Mouse (Mus musculus): ENCODE data around the gene Cpeb3. TPM values are rescaled to one million over a fixed set of nuclear protein-coding genes. Genes with fewer than 3 reads are reported as not detected.

The Cpeb3 gene
- polyA plus RNA-seq, 1 experiment from 2014 or later: 12.8 TPM

DNA sequence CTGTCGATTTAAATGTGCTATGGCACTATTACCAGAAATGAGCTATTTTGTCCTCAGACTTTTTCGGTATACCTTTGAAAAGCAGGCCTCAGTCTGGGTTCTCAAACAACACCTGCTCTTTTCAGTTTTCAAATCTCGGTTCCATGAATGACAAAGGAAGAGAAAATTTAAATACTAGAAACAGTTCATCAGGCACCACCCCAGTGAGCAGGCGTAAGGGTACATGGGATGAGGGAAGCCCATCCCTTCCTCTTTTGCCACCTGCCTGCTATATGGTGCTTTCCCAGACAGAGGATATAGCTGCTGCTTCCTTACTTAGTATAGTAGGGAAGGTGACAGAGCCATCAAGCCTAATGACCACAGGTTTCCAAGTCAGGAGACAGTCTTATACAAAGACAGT, 74.7 kb downstream of the Cpeb3 start:
- Histone ChIP-seq H3K4me3 (no peak overlapping the region), H3K27ac (replicated peaks) (no peak overlapping the region), H3K4me1 (replicated peaks) (no peaks in the 10 kb centered on the region), H3K4me2 (no peak overlapping the region), H3K36me3 (no peaks in the 10 kb centered on the region), H3K27me3 (no peaks in the 10 kb centered on the region), H3K9ac (no peak overlapping the region), H3K9me3 (no peaks in the 10 kb centered on the region)
- ATAC-seq (ENCODE audit: low FRiP score, low read depth): no peak
- WGBS: 91% methylated on average over 4 of the region's 4 CpGs

DNA sequence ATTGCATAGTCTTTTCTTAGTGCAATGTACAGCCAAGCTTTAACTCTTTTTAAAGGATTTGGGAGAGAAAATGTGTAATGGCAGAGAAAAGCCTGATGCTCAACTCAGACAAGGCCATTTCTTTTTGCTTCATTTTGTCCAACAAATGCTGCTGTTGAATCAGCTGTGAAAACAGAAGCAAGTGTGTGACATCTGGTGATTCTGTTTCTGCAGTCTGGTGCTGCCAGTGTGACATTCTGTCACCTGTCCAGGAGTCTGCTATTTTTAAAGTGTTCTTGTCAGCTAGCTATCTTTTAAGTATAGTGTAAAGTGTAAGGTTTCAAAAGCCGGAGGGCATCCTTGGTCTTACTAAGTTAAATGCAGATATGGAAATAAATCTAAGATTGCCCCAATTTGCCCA, 76.7 kb downstream of the Cpeb3 start:
- WGBS: 89% methylated on average over 1 of the region's 1 CpGs
- Histone ChIP-seq H3K9ac (no peak overlapping the region), H3K36me3 (no peaks in the 10 kb centered on the region), H3K27ac (replicated peaks) (no peak overlapping the region), H3K9me3 (no peaks in the 10 kb centered on the region), H3K4me2 (no peak overlapping the region), H3K4me3 (no peak overlapping the region), H3K4me1 (replicated peaks) (no peaks in the 10 kb centered on the region), H3K27me3 (no peaks in the 10 kb centered on the region)
- no peak for ATAC-seq (ENCODE audit: low FRiP score, low read depth)

- Histone ChIP-seq H3K4me2 (no peak overlapping the region), H3K27me3 (no peaks in the 10 kb centered on the region), H3K4me3 (no peak overlapping the region), H3K27ac (replicated peaks) (no peak overlapping the region), H3K9ac (no peak overlapping the region), H3K36me3 (peaks cover under 1% of the 10 kb centered on the region; the same call in 1 of the 2 replicates), H3K4me1 (replicated peaks) (no peaks in the 10 kb centered on the region), H3K9me3 (no peaks in the 10 kb centered on the region)
- no peak for ATAC-seq (ENCODE audit: low FRiP score, low read depth)
- WGBS: 98% methylated on average over 4 of the region's 4 CpGs
Measured at GRCm38 (mm10) chr19:37128461-37128860, 79.9 kb downstream of the Cpeb3 start.

DNA sequence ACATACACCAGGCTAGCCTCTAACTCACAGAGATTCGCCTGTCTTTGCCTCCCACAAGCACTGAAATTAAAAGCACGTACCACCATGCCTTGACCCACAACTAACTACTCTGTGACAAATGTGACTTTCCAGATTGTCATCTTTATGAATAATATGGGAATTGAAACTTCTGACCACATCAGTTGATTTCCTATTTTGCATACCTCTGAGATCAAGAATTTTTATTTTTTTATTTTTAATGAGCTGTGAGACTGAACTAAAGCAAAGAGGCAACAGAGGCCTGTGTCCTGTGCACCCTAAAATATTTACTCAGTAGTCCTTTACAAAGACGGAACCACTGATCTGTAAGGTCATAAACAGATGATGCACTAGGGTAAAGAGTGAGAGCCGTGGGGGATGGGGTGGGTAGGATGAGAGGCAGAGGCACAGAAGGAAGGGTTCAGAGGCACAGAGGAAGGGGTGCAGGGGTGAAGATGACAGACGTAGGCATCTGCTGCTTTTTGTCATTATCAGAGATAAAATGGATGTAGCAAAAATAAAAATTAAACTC, 81.3 kb downstream of the Cpeb3 start:
- no peak overlapping the region for H3K9ac ChIP-seq

DNA sequence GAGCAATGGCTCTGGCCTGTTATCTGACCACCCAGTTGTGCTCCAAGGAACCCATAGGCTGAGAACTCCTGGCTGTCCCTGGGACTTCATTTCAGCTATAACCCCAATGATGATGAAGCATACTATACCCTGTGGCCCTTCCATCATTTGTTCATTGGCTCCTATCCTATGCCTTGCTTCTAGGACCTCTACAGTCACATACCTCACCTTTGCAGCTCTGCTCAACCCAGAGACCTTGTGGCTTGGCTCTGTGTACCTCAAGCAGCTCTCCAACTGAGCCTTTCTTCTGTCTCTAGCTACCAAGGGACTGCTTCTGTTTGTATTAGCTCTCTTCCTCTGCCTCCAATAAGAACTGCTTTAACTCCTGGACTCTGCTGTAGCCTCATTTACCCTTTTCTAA, 83.4 kb downstream of the Cpeb3 start:
- Histone ChIP-seq H3K4me3 (no peak overlapping the region), H3K9ac (no peak overlapping the region), H3K36me3 (peaks cover 3% of the 10 kb centered on the region; the same call in 1 of the 2 replicates), H3K27me3 (no peaks in the 10 kb centered on the region), H3K4me1 (replicated peaks) (no peaks in the 10 kb centered on the region), H3K4me2 (no peak overlapping the region), H3K27ac (replicated peaks) (no peak overlapping the region), H3K9me3 (no peaks in the 10 kb centered on the region)
- ATAC-seq (ENCODE audit: low FRiP score, low read depth): no peak

More for the DNA sequence above, 81.3 kb downstream of the Cpeb3 start:
- Histone ChIP-seq H3K4me1 (replicated peaks) (no peaks in the 10 kb centered on the region), H3K27ac (replicated peaks) (no peak overlapping the region), H3K4me3 (no peak overlapping the region), H3K4me2 (no peak overlapping the region), H3K27me3 (no peaks in the 10 kb centered on the region), H3K36me3 (peaks cover 3% of the 10 kb centered on the region; the same call in 1 of the 2 replicates), H3K9me3 (no peaks in the 10 kb centered on the region)
- WGBS: 75% methylated on average over 5 of the region's 5 CpGs
- ATAC-seq (ENCODE audit: low FRiP score, low read depth): no peak

DNA sequence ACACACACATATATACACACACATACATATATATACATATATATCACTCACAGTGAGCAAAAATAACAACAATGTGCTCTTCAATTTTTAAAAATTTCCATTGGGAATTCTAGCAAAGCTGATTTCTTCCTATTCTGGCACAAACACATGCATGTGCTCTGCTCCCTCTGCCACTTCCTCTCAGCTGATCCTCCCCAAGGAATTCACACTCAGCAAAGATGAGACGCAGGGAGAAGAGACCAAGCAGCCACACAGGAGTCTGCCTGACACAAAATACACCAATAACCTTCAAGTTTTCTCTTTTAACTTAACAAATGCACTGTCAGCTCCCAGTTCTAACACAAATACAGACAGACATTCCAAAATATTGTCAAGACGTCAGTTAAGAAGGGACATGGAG, 89.1 kb downstream of the Cpeb3 start:
- H3K27me3 ChIP-seq: no peaks in the 10 kb centered on the region
- WGBS: 47% methylated on average over 2 of the region's 2 CpGs
- ATAC-seq (ENCODE audit: low FRiP score, low read depth): no peak
- H3K4me1 ChIP-seq (replicated peaks): peaks cover 3% of the 10 kb centered on the region; the same call in 1 of the 2 replicates
- no peak overlapping the region for H3K4me3 ChIP-seq
- H3K27ac ChIP-seq (replicated peaks): no peak overlapping the region
- peaks cover 8% of the 10 kb centered on the region; the same call in 1 of the 2 replicates for H3K36me3 ChIP-seq
- no peak overlapping the region for H3K9ac ChIP-seq
- no peak overlapping the region for H3K4me2 ChIP-seq
- H3K9me3 ChIP-seq: no peaks in the 10 kb centered on the region

DNA sequence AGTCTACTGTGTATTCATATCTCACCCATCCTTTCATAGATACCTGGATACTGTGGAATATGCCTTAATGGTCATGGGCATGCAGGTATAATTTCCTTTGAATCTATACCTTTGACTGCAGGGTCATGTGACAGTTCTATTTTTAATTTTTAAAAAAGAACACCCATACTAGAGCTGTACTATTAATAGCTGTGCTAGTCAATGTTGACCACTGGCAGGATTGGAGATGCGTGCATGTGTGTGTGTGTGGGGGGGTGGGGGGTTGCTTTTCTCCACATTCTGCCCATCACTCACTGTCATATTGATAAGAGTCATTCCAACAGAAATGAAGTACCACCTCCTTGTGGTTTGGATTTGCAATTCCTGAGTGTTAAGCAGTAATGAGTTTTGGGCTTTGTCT, 92.6 kb downstream of the Cpeb3 start:
- Histone ChIP-seq H3K9me3 (no peaks in the 10 kb centered on the region), H3K9ac (no peak overlapping the region), H3K4me2 (no peak overlapping the region), H3K27ac (replicated peaks) (no peak overlapping the region), H3K36me3 (0 out of 2 replicates have a peak, but pooled peaks cover 5% of the 10 kb centered on the region), H3K4me1 (replicated peaks) (peaks cover 3% of the 10 kb centered on the region; the same call in 1 of the 2 replicates), H3K4me3 (no peak overlapping the region), H3K27me3 (no peaks in the 10 kb centered on the region)
- no peak for ATAC-seq (ENCODE audit: low FRiP score, low read depth)
- 97% methylated on average over 1 of the region's 1 CpGs for WGBS

DNA sequence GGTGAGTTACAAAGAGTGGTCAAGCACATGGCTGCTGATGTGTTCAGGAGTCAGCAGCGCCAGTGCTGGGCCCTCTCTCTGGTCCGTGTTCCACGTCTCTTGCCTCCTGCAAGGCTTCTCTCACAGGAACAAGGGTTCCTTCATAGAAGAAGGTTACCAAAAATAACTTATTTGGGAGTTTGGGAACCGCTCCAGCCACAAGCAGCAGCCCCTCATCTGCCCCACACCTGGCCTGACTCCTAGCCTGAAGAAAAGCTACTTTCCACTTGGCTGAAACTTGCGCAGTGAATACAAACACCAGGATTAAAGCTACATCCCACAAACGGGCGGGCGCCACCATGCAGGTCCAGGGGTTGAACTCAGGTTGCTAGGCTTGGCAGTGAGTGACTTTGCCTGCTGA, 93.0 kb downstream of the Cpeb3 start:
- no peak overlapping the region for H3K4me2 ChIP-seq
- 0 out of 2 replicates have a peak, but pooled peaks cover 5% of the 10 kb centered on the region for H3K36me3 ChIP-seq
- H3K9ac ChIP-seq: no peak overlapping the region
- H3K9me3 ChIP-seq: no peaks in the 10 kb centered on the region
- H3K4me3 ChIP-seq: no peak overlapping the region
- H3K4me1 ChIP-seq (replicated peaks): peaks cover 3% of the 10 kb centered on the region; the same call in 1 of the 2 replicates
- H3K27ac ChIP-seq (replicated peaks): no peak overlapping the region
- 89% methylated on average over 8 of the region's 8 CpGs for WGBS
- H3K27me3 ChIP-seq: no peaks in the 10 kb centered on the region
- ATAC-seq (ENCODE audit: low FRiP score, low read depth): no peak

DNA sequence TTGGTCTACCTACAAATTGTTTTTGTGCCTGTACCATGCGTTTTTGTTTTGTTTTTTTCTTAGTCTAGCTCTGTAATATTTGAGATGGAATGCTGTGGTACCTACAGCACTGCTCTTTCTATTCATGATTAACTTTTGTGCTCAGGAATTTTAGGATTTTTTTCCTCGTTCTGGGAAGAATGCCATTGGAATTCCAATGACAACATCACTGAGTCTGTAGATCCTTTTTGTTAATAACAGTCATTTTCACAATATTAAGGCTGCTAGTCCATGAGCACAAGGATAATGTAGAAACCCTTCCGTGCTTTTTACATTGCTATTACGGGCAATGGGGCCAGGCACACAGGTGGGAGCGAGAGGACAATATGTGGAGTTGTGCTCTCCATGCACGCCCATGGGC, 96.6 kb downstream of the Cpeb3 start:
- H3K36me3 ChIP-seq: 0 out of 2 replicates have a peak, but pooled peaks cover 5% of the 10 kb centered on the region
- H3K4me3 ChIP-seq: no peak overlapping the region
- H3K4me2 ChIP-seq: no peak overlapping the region
- ATAC-seq (ENCODE audit: low FRiP score, low read depth): no peak
- no peak overlapping the region for H3K9ac ChIP-seq
- WGBS: 91% methylated on average over 6 of the region's 6 CpGs
- H3K9me3 ChIP-seq: no peaks in the 10 kb centered on the region
- no peak overlapping the region for H3K27ac ChIP-seq (replicated peaks)
- no peaks in the 10 kb centered on the region for H3K27me3 ChIP-seq
- no peaks in the 10 kb centered on the region for H3K4me1 ChIP-seq (replicated peaks)

DNA sequence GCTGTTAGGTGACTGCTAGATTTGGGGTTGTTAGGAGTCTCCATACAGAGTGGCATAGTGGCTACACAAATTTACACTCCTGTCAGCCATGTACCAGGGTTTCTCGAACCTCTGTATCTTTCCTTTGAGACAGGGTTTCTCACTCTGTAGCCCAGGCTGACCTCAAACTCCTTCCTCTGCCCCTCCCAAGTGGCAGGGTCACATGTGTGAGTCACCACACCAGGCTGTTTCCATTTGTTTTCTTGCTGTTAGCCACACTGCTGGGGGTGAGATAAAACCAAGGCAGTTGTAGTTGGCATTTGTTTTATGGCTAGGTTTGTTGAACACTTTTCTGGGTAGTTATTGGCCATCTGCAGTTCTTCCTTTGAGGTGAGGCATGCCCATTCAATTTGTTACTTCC, 97.9 kb downstream of the Cpeb3 start:
- no peak overlapping the region for H3K9ac ChIP-seq
- H3K4me3 ChIP-seq: no peak overlapping the region
- ATAC-seq (ENCODE audit: low FRiP score, low read depth): no peak
- no peaks in the 10 kb centered on the region for H3K36me3 ChIP-seq
- 83% methylated on average over 1 of the region's 1 CpGs for WGBS
- H3K4me1 ChIP-seq (replicated peaks): no peaks in the 10 kb centered on the region
- H3K9me3 ChIP-seq: no peaks in the 10 kb centered on the region
- no peak overlapping the region for H3K4me2 ChIP-seq
- H3K27me3 ChIP-seq: no peaks in the 10 kb centered on the region
- H3K27ac ChIP-seq (replicated peaks): no peak overlapping the region

GRCm38 (mm10) chr19:37109853-37110252, 98.5 kb downstream of the Cpeb3 start:
- H3K9ac ChIP-seq: no peak overlapping the region
- no peaks in the 10 kb centered on the region for H3K27me3 ChIP-seq

GRCm38 (mm10) chr19:37100689-37101088, 107.7 kb downstream of the Cpeb3 start:
- H3K4me1 ChIP-seq (replicated peaks): no peaks in the 10 kb centered on the region
- no peak overlapping the region for H3K9ac ChIP-seq
- WGBS: 87% methylated on average over 2 of the region's 2 CpGs
- no peaks in the 10 kb centered on the region for H3K9me3 ChIP-seq
- no peaks in the 10 kb centered on the region for H3K36me3 ChIP-seq
- H3K27ac ChIP-seq (replicated peaks): no peak overlapping the region
- no peak for ATAC-seq (ENCODE audit: low FRiP score, low read depth)
- no peak overlapping the region for H3K4me2 ChIP-seq
- no peak overlapping the region for H3K4me3 ChIP-seq
- H3K27me3 ChIP-seq: no peaks in the 10 kb centered on the region

More at GRCm38 (mm10) chr19:37109853-37110252, 98.5 kb downstream of the Cpeb3 start:
- Histone ChIP-seq H3K36me3 (no peaks in the 10 kb centered on the region), H3K4me3 (no peak overlapping the region), H3K4me2 (no peak overlapping the region), H3K27ac (replicated peaks) (no peak overlapping the region), H3K4me1 (replicated peaks) (no peaks in the 10 kb centered on the region), H3K9me3 (no peaks in the 10 kb centered on the region)
- ATAC-seq (ENCODE audit: low FRiP score, low read depth): no peak
- 80% methylated on average over 4 of the region's 4 CpGs for WGBS
